Mouse (Mus musculus): ENCODE measurements around the gene Tmem185b. TPM values are rescaled to one million over a fixed set of nuclear protein-coding genes. Genes with fewer than 3 reads are reported as not detected.
A peak's percentile ranks its signal among the peaks of the same experiment; 100 is the strongest.

The Tmem185b gene
- polyA plus RNA-seq, 1 experiment from 2014 or later = 28.9 TPM

DNA sequence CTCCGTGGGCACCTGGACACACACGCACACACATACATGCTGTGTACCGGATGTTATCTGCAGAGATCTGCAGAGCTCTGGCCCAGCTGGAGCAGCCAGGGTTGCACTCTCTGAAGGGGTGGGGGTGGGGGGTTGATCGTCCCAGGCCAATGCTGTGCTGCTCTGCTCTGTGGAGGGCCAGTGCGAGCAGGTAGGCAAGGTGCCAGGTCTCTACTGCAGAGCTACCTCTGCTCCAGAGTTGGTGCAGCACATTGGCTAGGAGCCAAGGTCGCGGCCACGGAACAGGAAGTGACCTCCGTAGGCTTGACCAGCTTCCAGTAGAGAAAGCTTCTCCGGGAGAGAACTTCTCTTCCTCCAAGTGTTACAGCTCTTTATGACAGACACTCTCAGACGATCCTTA, 33.9 kb upstream of the Tmem185b start:
- ChIA-PET CTCF (interaction anchor here (0.9 to 1.3 kb wide), 5 partner anchors 9 to 38 kb away, joined by 3 to 4 read pairs (median 3); no protein-coding TSS in a partner anchor), POLR2A (interaction anchor here (0.7 to 1.0 kb wide), 2 partner anchors 33 to 34 kb away, joined by 3 to 4 read pairs; partner anchors contain the start of gene Tmem185b)
- TF ChIP-seq CTCF (IDR thresholded peaks at IDR 0.05) = no peak
- H3K27me3 ChIP-seq = no peaks in the 10 kb centered on the region
- DNase-seq (ENCODE audit: low read depth, low spot score) = peak; percentile 7
- in situ Hi-C loops (cut with MboI; ENCODE audit: low pct_unique_long_range_greater_than_20kb) = no loop called here
- ATAC-seq = peak; percentile 68

DNA sequence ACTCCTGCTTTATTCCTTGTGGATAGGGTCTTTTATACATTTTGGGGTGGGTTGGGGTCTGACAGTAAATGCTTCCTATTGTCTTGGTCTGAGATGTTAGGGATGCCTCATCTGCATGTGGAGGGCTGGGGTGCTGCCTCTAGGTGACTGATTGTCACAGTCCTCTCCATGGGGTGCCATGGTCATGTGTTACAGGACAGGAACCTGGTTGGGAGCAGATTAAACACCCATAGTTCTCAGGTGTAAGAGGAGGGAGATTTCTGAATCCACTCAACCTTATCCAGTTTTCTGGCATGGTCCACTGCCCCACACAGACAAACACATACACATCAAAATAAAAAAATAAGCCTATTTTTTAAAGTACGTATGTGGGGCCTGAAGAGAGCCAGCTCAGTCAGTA, 33.5 kb upstream of the Tmem185b start:
- no peak for ATAC-seq
- TF ChIP-seq CTCF (IDR thresholded peaks at IDR 0.05) = no peak
- ChIA-PET POLR2A (interaction anchor here (1.0 to 1.4 kb wide), 2 partner anchors 34 to 37 kb away, joined by 3 to 4 read pairs; partner anchors contain the start of gene Tmem185b), CTCF (interaction anchor here (1.0 to 1.3 kb wide), 4 partner anchors 9 to 38 kb away, joined by 3 to 4 read pairs (median 3); no protein-coding TSS in a partner anchor)
- in situ Hi-C loops (cut with MboI; ENCODE audit: low pct_unique_long_range_greater_than_20kb) = no loop called here
- no peaks in the 10 kb centered on the region for H3K27me3 ChIP-seq
- DNase-seq (ENCODE audit: low read depth, low spot score) = no peak

DNA sequence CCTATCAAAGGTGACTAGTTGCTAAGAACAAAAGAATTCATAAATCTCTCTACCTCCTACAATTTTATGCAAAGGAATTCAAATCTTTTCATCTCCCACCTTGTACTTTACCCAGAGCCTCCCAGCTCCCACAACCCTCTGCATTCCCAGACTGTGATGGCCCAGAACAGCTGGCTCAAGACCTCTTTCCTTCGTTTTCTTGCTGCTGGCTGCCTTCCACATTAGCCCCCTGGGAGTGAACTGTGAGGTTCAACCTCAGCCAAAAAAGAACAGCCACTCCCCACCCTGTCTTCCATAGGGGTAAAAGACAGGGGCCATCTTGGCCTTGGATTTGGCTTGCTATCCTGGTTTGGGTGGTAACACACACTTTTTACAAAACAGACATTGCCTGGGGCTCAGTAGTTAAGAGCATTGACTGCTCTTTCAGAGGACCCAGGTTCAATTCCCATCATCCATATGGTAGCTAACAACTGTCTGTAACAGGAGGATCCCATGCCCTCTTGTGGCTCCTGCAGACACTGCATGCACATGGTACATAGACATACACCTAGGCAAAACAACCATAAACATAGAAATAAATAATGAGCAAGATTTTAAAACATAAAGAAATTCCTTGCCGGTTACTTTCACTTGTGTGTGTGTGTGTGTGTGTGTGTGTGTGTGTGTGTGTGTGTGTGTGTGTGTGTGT, 31.8 kb upstream of the Tmem185b start:
- in situ Hi-C loops (cut with MboI; ENCODE audit: low pct_unique_long_range_greater_than_20kb) = no loop called here
- ATAC-seq (no peak), DNase-seq (ENCODE audit: low read depth, low spot score) (no peak)
- no peaks in the 10 kb centered on the region for H3K27me3 ChIP-seq
- no peak for TF ChIP-seq CTCF (IDR thresholded peaks at IDR 0.05)
- POLR2A ChIA-PET = interaction anchor here (0.5 to 1.4 kb wide), 2 partner anchors 35 to 759 kb away, joined by 3 to 4 read pairs; no protein-coding TSS in a partner anchor
- CTCF ChIA-PET = interaction anchor here (1.1 to 1.4 kb wide), 4 partner anchors 9 to 36 kb away, joined by 3 to 4 read pairs (median 3); no protein-coding TSS in a partner anchor

DNA sequence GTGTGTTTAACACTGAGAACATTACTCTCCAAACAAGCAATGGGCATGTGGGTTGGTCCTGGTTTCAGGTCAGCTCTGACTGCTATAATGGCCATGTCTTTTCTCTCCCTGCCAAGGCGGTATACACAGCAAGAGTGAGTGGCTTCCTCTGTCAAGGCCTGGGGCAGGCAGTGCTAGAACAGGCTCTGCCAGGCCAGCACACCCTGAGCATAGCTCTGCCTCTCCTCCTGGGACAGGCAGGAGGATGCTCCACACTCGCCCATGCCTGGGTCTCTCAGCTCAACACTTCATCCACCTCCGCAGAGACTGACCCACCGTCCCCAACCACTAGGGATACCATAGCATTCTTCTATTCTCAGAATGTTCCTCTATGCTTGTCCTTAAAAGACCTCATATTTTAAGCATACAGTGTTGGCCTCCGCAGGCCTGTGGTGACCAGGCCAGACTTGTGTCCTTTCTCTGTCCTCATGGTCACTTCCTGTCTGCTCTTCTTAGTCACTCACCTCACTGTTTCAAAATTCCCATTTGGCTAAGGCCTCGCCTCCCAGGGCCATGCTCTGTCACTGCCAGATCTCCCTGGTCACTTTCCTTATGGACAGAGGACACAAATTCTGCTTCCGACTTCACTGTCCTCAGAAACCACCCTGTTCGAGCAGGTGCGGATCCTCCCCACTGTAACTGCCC, 31.1 kb upstream of the Tmem185b start:
- H3K27me3 ChIP-seq = no peaks in the 10 kb centered on the region
- no peak for ATAC-seq
- ChIA-PET POLR2A (interaction anchor here (0.5 kb wide), 1 partner anchor 760 kb away, joined by 3 read pairs; no protein-coding TSS in a partner anchor), CTCF (interaction anchor here (1.1 to 1.4 kb wide), 4 partner anchors 8 to 37 kb away, joined by 3 to 4 read pairs (median 3); no protein-coding TSS in a partner anchor)
- in situ Hi-C loops (cut with MboI; ENCODE audit: low pct_unique_long_range_greater_than_20kb) = no loop called here
- no peak for TF ChIP-seq CTCF (IDR thresholded peaks at IDR 0.05)
- DNase-seq (ENCODE audit: low read depth, low spot score) = no peak

DNA sequence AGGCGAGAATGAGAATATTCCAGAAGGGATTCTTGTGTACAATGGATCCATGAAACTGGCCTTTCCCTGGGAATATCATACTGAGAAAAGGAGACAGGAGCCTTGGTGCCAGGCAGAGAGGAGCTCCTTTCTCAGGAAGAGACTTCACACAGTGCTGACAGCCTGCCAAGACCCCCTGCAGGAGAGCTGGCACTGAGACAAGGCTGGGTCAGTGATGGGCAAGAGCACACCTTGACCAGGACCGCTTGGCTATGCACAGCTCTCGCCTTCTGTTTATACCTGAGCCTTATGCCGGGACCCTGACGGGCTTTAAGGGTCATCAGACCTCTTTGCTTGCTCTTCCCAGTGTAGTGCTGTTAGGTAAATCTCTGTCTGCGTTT, 30.6 kb upstream of the Tmem185b start:
- POLR2A ChIA-PET = no interaction called here
- DNase-seq (ENCODE audit: low read depth, low spot score) (no peak), ATAC-seq (no peak)
- no peak for TF ChIP-seq CTCF (IDR thresholded peaks at IDR 0.05)
- CTCF ChIA-PET = interaction anchor here (0.6 to 1.4 kb wide), 5 partner anchors 7 to 117 kb away, joined by 3 to 4 read pairs (median 3); no protein-coding TSS in a partner anchor
- H3K27me3 ChIP-seq = no peaks in the 10 kb centered on the region
- in situ Hi-C loops (cut with MboI; ENCODE audit: low pct_unique_long_range_greater_than_20kb) = no loop called here

DNA sequence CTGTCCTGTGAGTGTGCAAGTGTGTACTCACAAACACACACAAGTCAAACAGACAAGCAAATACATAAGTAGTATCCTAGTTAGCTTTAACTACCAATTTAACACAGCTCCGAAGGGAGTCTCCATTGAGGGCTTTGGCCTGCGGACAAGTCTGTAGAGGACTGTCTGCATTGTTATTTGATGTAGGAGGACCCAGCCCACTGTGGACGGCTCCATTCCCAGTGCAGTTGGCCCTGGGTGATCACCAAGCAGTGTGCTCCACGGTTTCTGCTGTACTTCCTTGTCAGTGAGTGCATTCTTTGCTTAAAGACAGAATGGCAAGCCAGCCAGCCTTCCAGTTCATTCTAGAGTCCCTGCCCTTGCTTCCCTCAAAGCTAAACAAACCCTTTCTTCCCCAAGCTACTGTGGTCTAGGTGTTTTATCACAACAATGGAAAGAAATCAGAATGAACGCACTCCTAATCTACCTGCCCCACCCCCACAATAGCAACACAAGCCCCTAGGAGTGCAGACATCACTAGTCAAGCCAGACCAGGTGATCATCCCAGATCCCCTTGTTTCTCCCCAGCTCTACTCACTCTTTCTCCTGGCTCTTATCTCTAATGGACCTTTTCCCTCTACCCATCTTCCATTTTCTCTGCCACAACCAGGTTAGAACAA, 28.5 kb upstream of the Tmem185b start:
- no peaks in the 10 kb centered on the region for H3K27me3 ChIP-seq
- CTCF ChIA-PET = interaction anchor here (1.1 to 1.7 kb wide), 3 partner anchors 24 to 39 kb away, joined by 3 to 5 read pairs (median 3); no protein-coding TSS in a partner anchor
- no peak for TF ChIP-seq CTCF (IDR thresholded peaks at IDR 0.05)
- in situ Hi-C loops (cut with MboI; ENCODE audit: low pct_unique_long_range_greater_than_20kb) = no loop called here
- ATAC-seq (no peak), DNase-seq (ENCODE audit: low read depth, low spot score) (no peak)
- POLR2A ChIA-PET = no interaction called here

DNA sequence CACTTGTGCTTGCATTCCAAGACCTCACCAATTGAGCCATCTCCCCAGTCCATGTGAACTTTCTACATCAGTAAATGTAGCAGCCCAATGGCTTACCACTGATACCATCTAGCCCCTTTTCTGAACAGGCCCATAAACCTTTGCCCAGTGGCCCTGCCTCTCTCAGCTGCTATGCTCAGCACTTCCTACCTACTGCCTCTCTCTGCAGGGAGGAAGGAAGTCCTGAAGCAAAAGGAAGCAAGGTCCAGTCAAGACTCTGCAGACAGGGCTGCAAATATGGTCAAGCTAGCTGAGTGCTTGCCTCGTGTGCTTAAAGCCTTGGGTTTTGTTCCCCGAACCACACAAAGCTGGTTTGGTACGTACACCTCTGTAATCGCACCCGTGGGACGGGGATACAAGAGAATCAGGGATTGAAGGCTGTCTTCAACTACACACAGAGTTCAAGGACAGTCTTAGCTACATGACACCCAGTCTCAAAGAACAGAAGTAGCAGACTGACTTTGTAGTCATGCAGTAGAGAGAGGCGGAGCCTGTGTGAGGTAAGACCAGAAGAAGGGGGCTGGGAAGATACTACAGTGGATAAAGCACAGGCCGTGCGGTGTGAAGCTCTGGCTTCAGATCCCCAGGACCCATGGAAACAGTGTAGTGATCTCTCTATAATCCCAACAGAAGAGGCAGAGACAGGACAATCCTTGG, 27.3 kb upstream of the Tmem185b start:
- POLR2A ChIA-PET = no interaction called here
- DNase-seq (ENCODE audit: low read depth, low spot score) (no peak), ATAC-seq (no peak)
- TF ChIP-seq CTCF (IDR thresholded peaks at IDR 0.05) = no peak
- CTCF ChIA-PET = interaction anchor here (1.7 kb wide), 1 partner anchor 23 kb away, joined by 5 read pairs; no protein-coding TSS in a partner anchor
- in situ Hi-C loops (cut with MboI; ENCODE audit: low pct_unique_long_range_greater_than_20kb) = no loop called here
- H3K27me3 ChIP-seq = no peaks in the 10 kb centered on the region

DNA sequence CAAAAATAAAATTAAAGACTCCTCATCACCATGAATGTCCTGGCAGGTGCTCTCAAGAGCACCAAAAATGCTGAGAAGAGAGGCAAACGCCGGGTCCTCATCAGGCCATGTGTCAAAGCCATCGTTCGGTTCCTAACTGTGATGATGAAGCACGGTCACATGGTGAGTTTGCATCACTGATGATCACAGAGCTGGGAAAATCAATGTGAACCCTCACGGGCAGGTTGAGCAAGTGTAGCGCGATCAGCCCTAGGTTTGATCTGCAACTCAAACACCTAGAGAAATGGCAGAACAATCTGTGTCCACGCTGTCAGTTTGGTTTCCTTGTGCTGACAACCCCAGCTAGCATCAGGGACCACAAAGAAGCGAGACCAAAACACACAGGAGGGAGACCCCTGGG, 26.5 kb upstream of the Tmem185b start:
- ATAC-seq (no peak), DNase-seq (ENCODE audit: low read depth, low spot score) (no peak)
- in situ Hi-C loops (cut with MboI; ENCODE audit: low pct_unique_long_range_greater_than_20kb) = no loop called here
- H3K27me3 ChIP-seq = no peaks in the 10 kb centered on the region
- CTCF ChIA-PET = no interaction called here
- POLR2A ChIA-PET = no interaction called here
- no peak for TF ChIP-seq CTCF (IDR thresholded peaks at IDR 0.05)

DNA sequence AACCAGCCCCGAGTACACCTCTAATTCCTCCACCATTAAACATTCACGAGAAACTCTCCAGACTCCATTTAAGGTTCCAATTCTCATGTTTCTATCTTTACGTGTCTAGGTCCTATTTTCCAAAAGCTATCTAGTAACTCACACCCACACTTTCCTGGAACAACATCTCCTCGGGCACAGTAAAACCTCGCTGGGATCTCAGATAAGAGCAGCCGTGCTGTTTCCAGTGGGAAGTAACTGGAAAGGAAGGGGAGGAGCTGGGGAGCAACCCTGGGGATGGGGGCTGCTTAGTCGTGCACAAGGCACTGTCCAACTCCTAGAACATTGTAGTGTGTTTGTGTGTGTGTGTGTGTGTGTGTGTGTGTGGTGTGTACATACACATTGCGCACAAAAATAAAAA, 24.1 kb upstream of the Tmem185b start:
- ATAC-seq (no peak), DNase-seq (ENCODE audit: low read depth, low spot score) (no peak)
- no peaks in the 10 kb centered on the region for H3K27me3 ChIP-seq
- in situ Hi-C loops (cut with MboI; ENCODE audit: low pct_unique_long_range_greater_than_20kb) = no loop called here
- ChIA-PET POLR2A (interaction anchor here (0.7 to 1.0 kb wide), 2 partner anchors 19 to 862 kb away, joined by 3 read pairs; no protein-coding TSS in a partner anchor), CTCF (interaction anchor here (1.5 to 2.1 kb wide), 4 partner anchors 11 to 46 kb away, joined by 3 to 4 read pairs (median 4); no protein-coding TSS in a partner anchor)
- TF ChIP-seq CTCF (IDR thresholded peaks at IDR 0.05) = no peak
